Mouse (Mus musculus) lung, postnatal 0 days (tissue): Measurements from ENCODE around the gene Slc22a20. TPM values are rescaled to one million over a fixed set of nuclear protein-coding genes. Genes with fewer than 3 reads are reported as not detected.

Experiments used
- ATAC-seq: fragments of 200-750 bp; cut with Nextera tagmentation; 2 replicates; pipeline ENCODE4 v1.8.0; 2017; ENCODE audit warnings: moderate library complexity
- DNase-seq: peaks from one replicate; pipeline ENCODE4 v3.0.0-alpha.2; 2016; ENCODE audit warnings: low spot score
- H3K27ac ChIP-seq: fragments of 300-500 bp; sonication (generic); 2 replicates; pipeline ENCODE4 v1.5.1; 2014; ENCODE audit warnings: antibody characterized with exemption, mild to moderate bottlenecking, low read length, mixed read lengths
- H3K27me3 ChIP-seq: fragments of 300-500 bp; sonication (generic); replicated peaks from 2 replicates; pipeline ENCODE4 v1.6.1; 2014; ENCODE audit warnings: low read length, mixed read lengths; ENCODE audit not compliant: insufficient read depth
- H3K36me3 ChIP-seq: fragments of 300-500 bp; sonication (generic); 2 replicates; pipeline ENCODE4 v1.6.1; 2014; ENCODE audit warnings: low read length, mixed read lengths; ENCODE audit not compliant: insufficient read depth
- H3K4me1 ChIP-seq: fragments of 300-500 bp; sonication (generic); 2 replicates; pipeline ENCODE4 v1.6.1; 2014; ENCODE audit warnings: antibody characterized with exemption, low read depth, low read length, mixed read lengths; ENCODE audit not compliant: insufficient read depth
- H3K4me2 ChIP-seq: fragments of 300-500 bp; sonication (generic); replicated peaks from 2 replicates; pipeline ENCODE4 v1.6.1; 2014; ENCODE audit warnings: low read depth, mild to moderate bottlenecking, low read length, moderate library complexity, mixed read lengths
- H3K4me3 ChIP-seq: fragments of 300-500 bp; sonication (generic); 2 replicates; pipeline ENCODE4 v1.5.1; 2014; ENCODE audit warnings: low read depth, low read length
- H3K9ac ChIP-seq: fragments of 300-500 bp; sonication (generic); replicated peaks from 2 replicates; pipeline ENCODE4 v1.6.1; 2014; ENCODE audit warnings: low read depth, mild to moderate bottlenecking
- H3K9me3 ChIP-seq: fragments of 300-500 bp; sonication (generic); 2 replicates; pipeline ENCODE4 v1.6.1; 2016; ENCODE audit warnings: low read length, mixed read lengths
- CTCF ChIP-seq: IDR thresholded peaks from 2 replicates; pipeline ENCODE4 v1.5.1; 2016; ENCODE audit warnings: antibody characterized with exemption, mild to moderate bottlenecking
- EP300 ChIP-seq: IDR thresholded peaks from 2 replicates; pipeline ENCODE4 v1.6.1; 2016; ENCODE audit warnings: antibody characterized with exemption, mild to moderate bottlenecking, control low read depth
- WGBS: fragments of 180-500 bp; shearing (Covaris S2); extraction: QIAGEN DNeasy Blood & Tissue Kit; methylation state at CpG from one replicate; pipeline ENCODE4 v1.1.7; 2014; 5-methylcytosine and 5-hydroxymethylcytosine counted together
- polyA plus RNA-seq: library from polyadenylated mRNA; unstranded; fragments of >200 nt; fragmentation: Nextera tagmentation; extraction: Ambion mirVana; gene quantifications from 2 replicates; pipeline ENCODE4 v1.2.1, GENCODE M21; 2015

Slc22a20 gene
- polyA plus RNA-seq, 1 experiment from 2014 or later, result not detected

DNA sequence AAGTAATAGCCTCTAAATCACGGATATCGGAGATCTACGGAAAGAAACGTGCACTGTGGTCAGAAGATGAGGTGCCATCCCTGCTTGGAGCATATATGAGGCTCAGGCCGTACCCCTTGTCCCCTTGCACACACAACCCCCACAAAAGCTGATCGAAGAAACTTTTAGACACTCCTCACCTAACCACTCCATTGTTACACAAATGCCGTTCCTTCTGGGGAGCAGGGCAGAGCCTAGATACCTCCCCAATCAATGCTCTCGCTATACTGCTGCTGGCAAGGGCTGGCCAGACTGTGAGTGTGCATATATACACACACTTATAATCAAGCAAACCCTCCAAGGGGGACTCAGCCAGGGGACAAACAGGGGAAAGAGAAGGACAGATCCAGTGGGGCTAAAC is 23.2 kb upstream of the Slc22a20 start:
- no peak overlapping the region for H3K27ac ChIP-seq
- H3K4me2 ChIP-seq, result no peak overlapping the region
- peaks cover 2% of the 10 kb centered on the region; the same call in 1 of the 2 replicates for H3K4me1 ChIP-seq
- DNase-seq (no peak), ATAC-seq (no peak)
- 75% methylated on average over 8 of the region's 8 CpGs for WGBS
- no peak overlapping the region for H3K9ac ChIP-seq
- TF ChIP-seq EP300 (no peak), CTCF (no peak)
- H3K36me3 ChIP-seq, result peaks cover 14% of the 10 kb centered on the region
- H3K9me3 ChIP-seq, result no peaks in the 10 kb centered on the region
- no peaks in the 10 kb centered on the region for H3K27me3 ChIP-seq
- H3K4me3 ChIP-seq, result no peak overlapping the region

DNA sequence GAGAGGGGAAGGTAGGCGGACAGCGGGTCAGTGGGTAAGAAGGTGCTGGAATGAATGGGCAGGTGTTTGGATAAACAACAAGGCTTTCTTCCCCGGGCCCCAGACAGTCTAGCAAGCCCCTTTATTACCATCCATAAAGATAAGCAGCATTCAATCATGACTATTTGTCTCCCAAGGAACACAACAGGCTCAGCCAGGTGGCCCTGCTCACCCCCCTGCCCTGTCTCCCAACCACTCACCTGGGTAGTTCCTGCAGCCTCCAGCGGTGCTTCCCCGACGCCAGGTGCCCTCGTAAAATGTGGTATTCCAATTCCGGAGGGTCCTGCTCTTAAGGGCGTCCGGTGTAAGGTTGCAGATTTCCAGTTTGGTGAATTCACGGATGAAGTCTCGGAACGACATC is 21.1 kb upstream of the Slc22a20 start:
- Histone ChIP-seq H3K4me3 (no peak overlapping the region), H3K27ac (no peak overlapping the region), H3K9me3 (no peaks in the 10 kb centered on the region), H3K9ac (no peak overlapping the region), H3K36me3 (peaks cover 14% of the 10 kb centered on the region), H3K4me1 (no peaks in the 10 kb centered on the region), H3K27me3 (no peaks in the 10 kb centered on the region), H3K4me2 (no peak overlapping the region)
- DNase-seq, result no peak
- WGBS, result 75% methylated on average over 13 of the region's 13 CpGs
- ATAC-seq, result no peak
- TF ChIP-seq CTCF (no peak), EP300 (no peak)

DNA sequence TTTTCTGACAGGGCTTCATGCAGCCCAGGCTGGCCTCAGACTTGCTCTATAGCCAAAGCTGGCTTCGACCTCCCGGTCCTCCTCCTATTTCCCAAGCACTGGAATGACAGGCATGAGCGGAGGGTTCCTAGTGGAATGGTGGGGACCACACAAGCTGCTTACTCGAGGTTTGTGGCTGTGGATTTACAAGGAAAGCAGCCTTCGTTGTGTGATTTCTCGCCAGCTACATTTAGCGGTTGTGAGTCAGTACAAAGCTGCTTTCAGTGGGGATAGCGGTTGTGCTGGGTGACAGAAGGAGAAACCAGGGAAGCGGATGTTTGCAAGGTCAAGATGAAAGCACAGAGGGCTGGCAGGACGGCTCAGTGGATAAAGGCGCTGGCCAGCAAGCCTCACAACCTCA is 19.6 kb upstream of the Slc22a20 start:
- peaks cover 10% of the 10 kb centered on the region for H3K36me3 ChIP-seq
- 56% methylated on average over 11 of the region's 11 CpGs for WGBS
- H3K4me3 ChIP-seq, result no peak overlapping the region
- TF ChIP-seq EP300, result no peak
- TF ChIP-seq CTCF, result no peak
- no peak for ATAC-seq
- no peak overlapping the region for H3K27ac ChIP-seq
- no peak overlapping the region for H3K4me2 ChIP-seq
- H3K9me3 ChIP-seq, result no peaks in the 10 kb centered on the region
- no peak overlapping the region for H3K9ac ChIP-seq
- no peak for DNase-seq
- no peaks in the 10 kb centered on the region for H3K4me1 ChIP-seq
- no peaks in the 10 kb centered on the region for H3K27me3 ChIP-seq

DNA sequence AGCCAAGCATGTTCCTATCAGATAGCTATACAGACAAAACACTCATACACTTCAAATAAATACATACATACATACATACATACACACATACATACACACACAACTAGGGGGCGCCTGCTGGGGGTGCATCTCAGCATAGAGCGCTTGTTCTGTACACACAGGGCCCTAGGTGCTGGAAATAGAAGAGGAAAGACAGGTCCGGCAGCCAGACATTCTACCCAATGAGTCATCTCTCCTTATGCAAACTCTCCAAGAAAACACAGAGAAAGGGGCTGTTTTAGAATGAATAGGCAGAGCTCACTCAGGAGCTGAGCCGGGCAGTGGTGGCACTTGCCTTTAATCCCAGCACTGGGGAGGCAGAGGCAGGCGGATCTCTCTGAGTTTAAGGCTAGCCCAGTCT is 14.0 kb upstream of the Slc22a20 start:
- peak; percentile 19 for DNase-seq
- TF ChIP-seq CTCF (peak; percentile 22), EP300 (no peak)
- peaks cover 15% of the 10 kb centered on the region; the same call in 1 of the 2 replicates for H3K36me3 ChIP-seq
- H3K9ac ChIP-seq, result no peak overlapping the region
- H3K27me3 ChIP-seq, result no peaks in the 10 kb centered on the region
- no peak overlapping the region for H3K4me3 ChIP-seq
- H3K9me3 ChIP-seq, result no peaks in the 10 kb centered on the region
- no peak overlapping the region for H3K27ac ChIP-seq
- no peak overlapping the region for H3K4me2 ChIP-seq
- 60% methylated on average over 5 of the region's 5 CpGs for WGBS
- no peak for ATAC-seq
- H3K4me1 ChIP-seq, result no peaks in the 10 kb centered on the region; the same call in 1 of the 2 replicates

DNA sequence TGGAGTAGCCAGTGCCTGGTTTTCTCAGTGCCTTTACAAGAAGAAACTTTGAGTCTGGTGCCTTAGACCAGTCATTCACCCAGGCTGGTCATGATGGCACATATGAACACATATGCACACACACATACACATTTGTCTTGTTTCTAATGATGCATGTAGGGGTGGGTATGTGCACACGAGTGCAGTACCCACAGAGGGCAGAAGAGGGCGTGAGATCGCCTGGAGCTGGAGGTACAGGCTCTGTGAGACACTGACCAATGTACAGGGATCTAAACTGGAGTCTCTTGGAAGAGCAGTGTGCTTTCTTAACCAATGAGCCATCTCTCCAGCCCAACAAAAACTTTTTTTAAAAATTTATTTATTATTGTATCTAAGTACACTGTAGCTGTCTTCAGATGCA is 12.2 kb upstream of the Slc22a20 start:
- no peak for ATAC-seq
- H3K4me2 ChIP-seq, result no peak overlapping the region
- H3K4me3 ChIP-seq, result no peak overlapping the region
- H3K9ac ChIP-seq, result no peak overlapping the region
- H3K27me3 ChIP-seq, result no peaks in the 10 kb centered on the region
- H3K36me3 ChIP-seq, result peaks cover 24% of the 10 kb centered on the region; the same call in 1 of the 2 replicates
- WGBS, result 89% methylated on average over 3 of the region's 3 CpGs
- no peak for DNase-seq
- TF ChIP-seq EP300 (no peak), CTCF (peak; percentile 42)
- no peaks in the 10 kb centered on the region for H3K9me3 ChIP-seq
- H3K4me1 ChIP-seq, result no peaks in the 10 kb centered on the region; the same call in 1 of the 2 replicates
- H3K27ac ChIP-seq, result no peak overlapping the region

DNA sequence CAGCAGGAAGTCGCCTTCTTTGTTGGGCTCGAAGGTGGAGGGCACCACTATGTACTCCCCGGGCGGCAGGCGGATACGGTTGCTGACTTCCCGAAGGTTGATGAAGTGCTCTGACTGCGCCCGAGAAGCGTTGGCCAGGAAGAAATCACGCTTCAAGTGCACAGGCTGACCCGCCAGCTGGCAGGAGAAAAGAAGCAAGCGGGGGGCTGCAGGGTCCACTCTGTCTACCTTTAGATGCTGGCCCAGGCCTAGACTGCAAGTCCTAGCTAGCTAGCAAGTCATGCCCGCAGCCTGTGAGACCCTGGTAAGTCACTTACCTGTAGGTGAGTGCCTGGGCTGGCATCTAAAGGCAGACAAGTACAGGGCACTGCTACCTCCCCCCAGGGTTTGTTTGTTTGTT is 8.8 kb upstream of the Slc22a20 start:
- H3K4me3 ChIP-seq, result no peak overlapping the region
- DNase-seq (no peak), ATAC-seq (no peak)
- H3K4me2 ChIP-seq, result no peak overlapping the region
- peaks cover 32% of the 10 kb centered on the region; the same call in 1 of the 2 replicates for H3K36me3 ChIP-seq
- no peaks in the 10 kb centered on the region; the same call in 1 of the 2 replicates for H3K4me1 ChIP-seq
- no peak overlapping the region for H3K27ac ChIP-seq
- WGBS, result 78% methylated on average over 13 of the region's 14 CpGs
- no peak overlapping the region for H3K9ac ChIP-seq
- no peaks in the 10 kb centered on the region for H3K27me3 ChIP-seq
- no peaks in the 10 kb centered on the region for H3K9me3 ChIP-seq
- TF ChIP-seq EP300 (no peak), CTCF (no peak)

DNA sequence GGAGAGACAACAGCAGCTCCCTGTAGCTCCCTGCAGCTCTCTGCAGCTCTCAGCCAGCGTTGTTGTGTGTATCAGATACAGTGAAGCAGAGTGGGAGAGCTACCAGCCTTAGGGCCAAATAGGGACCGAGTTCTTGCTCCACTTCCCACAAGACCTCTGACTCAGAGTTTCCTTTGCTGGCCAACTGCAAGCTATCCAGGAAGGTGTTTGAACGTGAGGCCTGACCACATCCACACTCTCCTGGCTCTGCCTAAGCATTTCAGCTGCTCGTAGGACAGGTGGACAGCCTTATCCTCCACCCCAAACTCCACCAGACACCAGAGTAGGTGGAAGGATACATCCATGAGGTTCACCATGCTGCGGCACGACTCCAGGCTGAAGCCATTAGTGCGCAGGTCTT is 6.1 kb upstream of the Slc22a20 start:
- no peaks in the 10 kb centered on the region for H3K27me3 ChIP-seq
- peaks cover 26% of the 10 kb centered on the region; the same call in 1 of the 2 replicates for H3K36me3 ChIP-seq
- TF ChIP-seq EP300, result no peak
- no peak for TF ChIP-seq CTCF
- H3K27ac ChIP-seq, result no peak overlapping the region
- H3K4me2 ChIP-seq, result no peak overlapping the region
- no peaks in the 10 kb centered on the region; the same call in none of the 2 replicates for H3K4me1 ChIP-seq
- ATAC-seq (no peak), DNase-seq (no peak)
- H3K9ac ChIP-seq, result no peak overlapping the region
- no peaks in the 10 kb centered on the region for H3K9me3 ChIP-seq
- H3K4me3 ChIP-seq, result no peak overlapping the region
- 81% methylated on average over 7 of the region's 7 CpGs for WGBS
